Mouse (Mus musculus) gastrocnemius, postnatal 36 days (tissue): ENCODE measurements at regions not wholly inside any gene's neighbourhood (a gene's known extent, or its start where the extent isn't known, plus 50 kb on each side); places are given as distances from the start of the nearest gene placed in this dataset.

Source experiments
- DNase-seq, 2 experiments: peaks; one replicate each; pipeline ENCODE4 v3.0.0; 2022
- intact Hi-C: fragments of 180-260 bp; cut with DNase I; formaldehyde crosslinking; loops from one replicate; pipeline ENCODE4 v1.15.1; 2025

DNA sequence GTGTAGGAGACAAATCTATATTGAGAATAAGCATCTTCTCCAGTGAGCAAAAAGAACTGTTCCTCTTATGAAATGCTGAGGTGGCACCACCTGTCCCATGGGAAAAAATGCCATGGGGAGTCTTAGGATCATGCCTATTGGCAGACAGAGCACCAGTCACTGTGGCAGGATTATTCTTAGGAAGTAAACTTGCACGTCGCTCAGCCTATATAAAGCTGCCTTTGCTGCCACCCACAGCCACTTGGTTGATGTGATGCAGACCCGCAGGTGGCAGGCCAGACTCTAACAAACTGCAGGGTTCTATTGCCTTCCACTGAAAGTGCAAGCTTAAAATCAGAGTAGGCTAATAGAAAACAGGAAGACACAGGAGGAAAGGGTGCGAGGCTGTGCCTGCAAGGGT, 126.7 kb downstream of the Gm826 start:
- intact Hi-C loops: no loop called here
- no peak for DNase-seq

- intact Hi-C loops: no loop called here
- DNase-seq: no peak
These were observed 141.3 kb downstream of the Gm826 start for GRCm38 (mm10) chr2:160192661-160193060.

- intact Hi-C loops: no loop called here
These were observed 147.9 kb downstream of the Gm826 start for GRCm38 (mm10) chr2:160186106-160186505.

DNA sequence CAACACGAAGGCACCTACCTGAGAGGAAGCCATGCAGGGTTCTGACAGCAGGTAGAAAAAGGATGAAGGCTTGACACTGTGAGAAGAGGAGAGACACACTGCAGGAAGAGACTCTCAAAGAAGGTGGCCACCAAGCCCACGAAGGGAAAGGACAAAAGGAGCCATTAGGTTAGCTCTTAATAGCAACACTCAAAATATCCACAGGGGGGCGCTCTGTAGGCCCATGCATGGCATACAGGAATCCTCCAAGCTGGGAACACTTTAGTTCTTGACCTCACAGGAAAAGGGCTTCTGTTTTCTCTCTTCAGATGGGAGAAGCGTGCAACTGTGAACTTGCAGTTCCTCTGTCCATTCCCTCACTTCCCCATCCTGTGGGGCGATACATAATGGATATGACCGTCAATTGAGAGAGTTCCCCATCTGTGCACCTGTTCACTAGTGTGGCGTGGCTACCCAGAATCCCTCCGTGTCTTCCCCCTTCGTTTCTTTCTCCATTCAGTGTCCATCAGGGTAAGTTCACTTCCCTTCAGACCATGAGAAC, 162.9 kb downstream of the Gm826 start:
- DNase-seq: no peak
- intact Hi-C loops: no loop called here

More at GRCm38 (mm10) chr2:160186106-160186505, 147.9 kb downstream of the Gm826 start:
- no peak for DNase-seq

- intact Hi-C loops: no loop called here
- no peak for DNase-seq
These were observed 175.2 kb downstream of the Gm826 start for GRCm38 (mm10) chr2:160158599-160159261.

DNA sequence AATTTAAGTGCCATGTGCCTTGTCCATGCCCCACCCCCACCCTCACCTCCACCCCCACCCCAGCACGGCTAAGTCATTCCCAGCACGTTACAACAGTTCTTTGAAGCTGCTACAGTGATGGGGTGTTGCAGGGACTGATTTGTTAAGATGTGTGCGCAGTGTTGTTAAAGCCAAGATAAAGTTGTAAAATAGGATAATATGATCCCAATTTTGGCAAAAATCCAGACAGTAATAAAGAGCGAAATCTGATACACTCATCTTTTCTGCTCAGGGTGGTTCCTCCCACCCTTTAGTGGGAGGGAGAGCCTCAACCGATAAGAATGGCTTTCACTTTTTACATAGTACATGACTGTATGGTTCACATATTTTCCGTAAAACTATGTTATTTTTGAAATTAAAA, 180.2 kb downstream of the Gm826 start:
- intact Hi-C loops: no loop called here

DNA sequence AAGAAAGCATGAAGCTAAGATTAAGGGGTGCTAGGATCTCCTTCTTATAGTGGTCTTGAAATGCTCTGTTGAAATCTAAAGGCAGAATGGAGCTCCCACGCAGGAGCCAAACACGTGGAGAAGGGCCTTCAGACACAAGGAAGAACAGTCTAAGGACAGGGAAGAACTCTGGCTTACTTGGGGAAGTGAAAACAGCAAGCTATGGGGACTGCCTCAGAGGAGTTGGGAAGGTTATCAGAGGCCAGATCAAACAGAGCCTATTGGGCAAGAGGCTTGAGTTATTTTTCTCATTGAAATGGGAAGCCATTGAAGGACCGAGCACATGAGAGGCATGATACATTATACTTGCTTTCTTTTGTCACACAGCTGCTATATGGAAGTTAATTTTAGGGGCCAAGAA, 181.9 kb downstream of the Gm826 start:
- intact Hi-C loops: no loop called here
- no peak for DNase-seq

More for the DNA sequence above, 180.2 kb downstream of the Gm826 start:
- no peak for DNase-seq

GRCm38 (mm10) chr2:160148936-160149335, 185.0 kb downstream of the Gm826 start:
- DNase-seq: no peak
- intact Hi-C loops: no loop called here

GRCm38 (mm10) chr2:160148516-160148915, 185.4 kb downstream of the Gm826 start:
- DNase-seq: no peak
- intact Hi-C loops: no loop called here

DNA sequence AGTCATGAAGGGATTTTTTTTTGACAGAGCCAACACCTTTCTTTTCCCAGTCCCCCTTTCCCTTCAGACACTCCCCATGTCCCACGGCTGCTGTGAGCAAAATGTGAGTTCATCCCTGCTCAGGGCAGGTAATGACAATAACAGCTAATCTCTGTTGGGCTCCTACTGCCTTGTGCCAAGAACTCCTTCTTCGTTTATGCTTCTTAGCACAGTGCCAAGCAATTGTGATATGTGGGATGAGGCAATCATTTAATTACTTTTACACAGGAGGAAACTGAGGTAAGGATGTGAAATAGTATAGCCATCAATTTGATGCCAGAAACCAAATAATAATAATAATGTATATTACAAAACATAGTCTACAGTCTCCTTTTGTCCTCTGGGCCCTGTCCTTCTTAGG, 185.9 kb downstream of the Gm826 start:
- intact Hi-C loops: no loop called here
- no peak for DNase-seq

DNA sequence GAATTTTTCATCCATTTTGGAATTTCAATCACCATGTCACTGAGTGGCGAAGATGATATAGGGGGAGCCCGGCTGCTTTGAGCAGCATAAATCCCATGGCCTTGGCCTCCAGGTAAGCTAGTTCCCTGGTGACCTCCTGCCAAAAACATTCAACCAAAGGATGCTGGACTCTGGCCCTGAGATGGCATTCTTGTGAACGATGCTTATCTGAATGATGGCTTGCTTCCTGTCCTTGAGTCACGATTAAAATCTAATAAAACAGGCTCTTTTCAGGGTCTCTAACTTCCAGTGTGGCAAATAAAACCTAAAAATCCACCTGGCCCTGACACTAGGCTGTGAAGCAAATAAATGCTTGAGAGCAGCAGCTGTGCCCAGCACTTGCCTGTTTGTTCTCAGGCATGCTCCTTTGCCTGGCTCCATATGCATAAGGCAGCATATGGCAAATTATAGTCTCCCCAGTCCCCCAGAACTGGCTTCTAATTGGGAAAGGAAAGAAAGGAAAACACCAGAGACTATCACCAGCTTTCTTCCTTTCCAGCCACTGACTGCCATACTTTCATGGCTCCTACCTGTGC, 193.7 kb downstream of the Gm826 start:
- intact Hi-C loops: no loop called here
- DNase-seq: no peak

GRCm38 (mm10) chr2:160138091-160138490, 195.9 kb downstream of the Gm826 start:
- DNase-seq: no peak
- intact Hi-C loops: no loop called here

DNA sequence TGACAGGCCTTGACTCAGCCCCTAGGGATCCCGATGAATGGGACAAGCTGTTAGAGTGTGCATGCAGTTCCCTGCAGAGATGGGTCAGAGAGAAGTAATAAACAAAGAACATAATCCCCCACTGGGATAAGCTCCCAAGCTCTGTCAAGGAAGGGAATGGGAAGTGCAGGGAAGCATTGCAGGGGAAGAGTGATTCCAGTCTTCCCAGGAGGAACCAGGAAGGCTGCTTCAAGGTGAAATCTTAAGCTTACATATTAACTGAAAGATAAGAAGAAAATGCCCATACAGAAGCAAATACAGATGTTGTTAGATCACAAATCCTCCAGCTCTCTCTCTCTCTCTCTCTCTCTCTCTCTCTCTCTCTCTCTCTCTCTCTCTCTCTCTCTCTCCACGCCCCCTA, 202.2 kb downstream of the Gm826 start:
- intact Hi-C loops: no loop called here
- DNase-seq: no peak

DNA sequence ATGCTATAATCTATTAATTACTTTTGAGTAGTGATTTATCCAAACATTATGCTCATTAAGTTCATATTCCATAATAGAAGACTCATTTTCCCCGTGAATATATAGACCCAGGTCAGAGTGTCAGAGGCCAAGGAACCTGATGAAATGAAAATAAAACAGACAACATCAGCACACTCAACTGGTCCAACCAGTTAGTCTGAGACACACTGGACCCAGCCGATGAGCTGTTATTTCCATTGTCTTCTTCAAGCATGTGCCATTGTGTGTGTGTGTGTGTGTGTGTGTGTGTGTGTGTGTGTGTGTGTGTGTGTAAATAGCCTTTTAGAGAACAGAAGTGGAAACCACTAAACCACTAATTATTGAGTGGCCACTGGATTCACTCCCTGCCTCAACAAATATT, 202.6 kb downstream of the Gm826 start:
- DNase-seq: no peak
- intact Hi-C loops: no loop called here

DNA sequence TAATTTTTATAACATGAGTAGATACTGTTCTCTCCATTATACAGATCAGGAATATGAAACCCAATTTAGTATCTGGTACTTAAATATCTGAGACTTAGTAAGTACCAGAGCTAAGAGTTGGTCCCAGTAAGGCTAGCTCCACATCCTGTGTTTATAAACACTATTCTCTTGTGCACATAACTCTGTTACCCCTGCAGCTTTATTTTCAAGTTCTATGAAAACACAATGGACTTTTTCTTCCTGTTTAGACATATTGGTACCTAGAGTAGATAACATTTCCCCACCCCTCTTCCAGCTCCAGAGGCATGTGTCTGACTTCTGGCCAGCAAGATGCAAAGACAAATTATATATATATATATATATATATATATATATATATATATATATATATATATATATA, 216.8 kb downstream of the Gm826 start:
- DNase-seq: no peak
- intact Hi-C loops: no loop called here

DNA sequence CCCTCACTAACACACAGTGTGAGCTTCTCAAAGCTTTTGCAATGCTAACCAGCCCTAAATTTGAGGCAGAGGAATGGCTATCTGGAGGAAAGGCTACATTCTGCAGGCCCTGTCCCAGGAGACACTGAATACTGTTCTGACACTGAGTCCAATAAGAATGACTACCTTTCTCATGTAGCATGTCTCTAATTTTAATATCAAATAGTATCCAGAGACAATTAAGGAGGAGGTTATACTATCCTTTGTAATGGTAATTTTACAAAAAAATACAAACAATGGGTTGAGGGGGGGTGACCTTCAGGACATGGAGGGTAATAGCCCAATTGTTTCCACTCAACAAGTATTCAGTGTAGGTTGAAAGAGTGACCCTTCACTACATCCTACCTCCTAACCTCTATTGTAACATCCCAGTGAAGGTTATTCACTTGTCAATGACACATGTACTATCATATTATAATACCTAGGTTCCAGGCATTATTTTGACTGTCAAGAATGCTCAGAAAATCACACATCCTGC, 222.7 kb downstream of the Gm826 start:
- intact Hi-C loops: no loop called here
- DNase-seq: no peak

DNA sequence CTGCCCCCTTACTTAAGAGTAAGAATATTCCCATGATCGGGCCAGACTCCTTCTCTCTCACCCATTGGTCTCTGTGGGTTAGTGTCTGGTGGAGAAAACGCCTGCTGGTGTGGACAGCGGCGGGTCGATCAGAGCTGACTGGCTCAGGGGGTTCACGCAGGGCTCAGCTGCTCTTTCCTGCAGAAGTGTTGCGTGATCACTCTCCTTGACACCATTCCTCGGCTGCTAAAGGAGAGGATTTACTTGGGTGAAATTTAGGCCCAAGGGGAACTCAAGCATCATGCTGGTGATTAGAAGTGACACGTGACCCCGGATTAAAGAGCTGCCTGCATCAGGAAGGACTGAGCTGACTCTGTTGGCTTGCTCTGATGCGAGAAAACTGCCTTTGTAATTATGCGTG, 240.9 kb downstream of the Gm826 start:
- intact Hi-C loops: no loop called here
- no peak for DNase-seq

- no peak for DNase-seq
- intact Hi-C loops: no loop called here
These were observed 248.0 kb downstream of the Gm826 start for GRCm38 (mm10) chr2:160085999-160086398.

DNA sequence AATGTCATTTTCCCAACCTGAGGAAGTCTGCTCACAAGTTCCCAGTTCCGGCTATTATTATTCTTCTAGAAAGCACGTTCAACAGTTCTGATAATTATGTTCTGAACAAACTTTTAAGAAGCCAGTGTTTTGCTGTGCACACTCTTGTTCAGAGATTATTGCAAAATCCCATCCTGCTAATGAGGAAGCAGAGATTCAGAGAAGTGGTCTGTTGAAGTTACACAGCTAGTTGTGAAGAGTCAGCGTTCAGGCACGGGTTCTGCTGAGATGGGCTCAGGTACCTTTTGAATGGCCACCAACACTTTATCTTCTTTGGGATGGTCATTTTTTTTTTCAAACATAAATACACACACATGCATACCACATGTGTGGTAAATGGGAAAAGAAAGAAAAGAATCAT, 250.3 kb downstream of the Gm826 start:
- no peak for DNase-seq
- intact Hi-C loops: no loop called here

GRCm38 (mm10) chr2:160082106-160082653, 251.8 kb downstream of the Gm826 start:
- intact Hi-C loops: no loop called here
- no peak for DNase-seq

- intact Hi-C loops: no loop called here
- no peak for DNase-seq
These were observed 258.3 kb downstream of the Gm826 start for GRCm38 (mm10) chr2:160075694-160076093.

GRCm38 (mm10) chr2:160070441-160070840, 263.5 kb downstream of the Gm826 start:
- no peak for DNase-seq
- intact Hi-C loops: no loop called here
